Mouse (Mus musculus) hindbrain, postnatal 0 days (tissue): ENCODE measurements around the gene Elmsan1. TPM values are rescaled to one million over a fixed set of nuclear protein-coding genes. Genes with fewer than 3 reads are reported as not detected.

ENCODE experiments used
- ATAC-seq: fragments of 200-750 bp; cut with Nextera tagmentation; 2 replicates; pipeline ENCODE4 v1.8.0; 2017; ENCODE audit warnings: mild to moderate bottlenecking, moderate TSS enrichment, moderate library complexity
- DNase-seq: peaks from one replicate; pipeline ENCODE4 v3.0.0-alpha.2; 2015; ENCODE audit warnings: low spot score
- H3K27ac ChIP-seq: fragments of 300-500 bp; sonication (generic); 2 replicates; pipeline ENCODE4 v1.5.1; 2014; ENCODE audit warnings: mild to moderate bottlenecking
- H3K27me3 ChIP-seq: fragments of 300-500 bp; sonication (generic); 2 replicates; pipeline ENCODE4 v1.6.1; 2014; ENCODE audit warnings: low read length, mixed read lengths; ENCODE audit not compliant: insufficient read depth
- H3K36me3 ChIP-seq: fragments of 300-500 bp; sonication (generic); 2 replicates; pipeline ENCODE4 v1.6.1; 2014; ENCODE audit warnings: low read length, mixed read lengths; ENCODE audit not compliant: insufficient read depth
- H3K4me1 ChIP-seq: fragments of 300-500 bp; sonication (generic); 2 replicates; pipeline ENCODE4 v1.6.1; 2014; ENCODE audit warnings: antibody characterized with exemption, low read length, mixed read lengths; ENCODE audit not compliant: insufficient read depth
- H3K4me2 ChIP-seq: fragments of 300-500 bp; sonication (generic); 2 replicates; pipeline ENCODE4 v1.6.1; 2014; ENCODE audit warnings: low read depth, mild to moderate bottlenecking, low read length, moderate library complexity, mixed read lengths
- H3K4me3 ChIP-seq: fragments of 300-500 bp; sonication (generic); 2 replicates; pipeline ENCODE4 v1.5.1; 2014; ENCODE audit warnings: low read length
- H3K9ac ChIP-seq: fragments of 300-500 bp; sonication (generic); replicated peaks from 2 replicates; pipeline ENCODE4 v1.6.1; 2014; ENCODE audit warnings: mild to moderate bottlenecking, low read length, moderate library complexity, mixed read lengths
- H3K9me3 ChIP-seq: fragments of 300-500 bp; sonication (generic); 2 replicates; pipeline ENCODE4 v1.6.1; 2016; ENCODE audit warnings: low read length, mixed read lengths
- CTCF ChIP-seq: IDR thresholded peaks from 2 replicates; pipeline ENCODE4 v1.5.1; 2016; ENCODE audit warnings: antibody characterized with exemption, control low read depth, low read depth
- WGBS: fragments of 180-500 bp; shearing (Covaris S2); extraction: QIAGEN DNeasy Blood & Tissue Kit; methylation state at CpG from one replicate; pipeline ENCODE4 v1.1.7; 2014; 5-methylcytosine and 5-hydroxymethylcytosine counted together
- polyA plus RNA-seq: library from polyadenylated mRNA; unstranded; fragments of >200 nt; fragmentation: Nextera tagmentation; extraction: Ambion mirVana; gene quantifications from 2 replicates; pipeline ENCODE4 v1.2.1, GENCODE M21; 2015
- total RNA-seq: library from RNA; depleted of rRNA; stranded (reverse); fragments of >200 nt; gene quantifications from 2 replicates; pipeline ENCODE4 v1.2.3, GENCODE M21; 2014

Elmsan1 gene
- total and polyA plus RNA-seq, 2 experiments from 2014 or later, result 3.0 to 9.3 TPM

DNA sequence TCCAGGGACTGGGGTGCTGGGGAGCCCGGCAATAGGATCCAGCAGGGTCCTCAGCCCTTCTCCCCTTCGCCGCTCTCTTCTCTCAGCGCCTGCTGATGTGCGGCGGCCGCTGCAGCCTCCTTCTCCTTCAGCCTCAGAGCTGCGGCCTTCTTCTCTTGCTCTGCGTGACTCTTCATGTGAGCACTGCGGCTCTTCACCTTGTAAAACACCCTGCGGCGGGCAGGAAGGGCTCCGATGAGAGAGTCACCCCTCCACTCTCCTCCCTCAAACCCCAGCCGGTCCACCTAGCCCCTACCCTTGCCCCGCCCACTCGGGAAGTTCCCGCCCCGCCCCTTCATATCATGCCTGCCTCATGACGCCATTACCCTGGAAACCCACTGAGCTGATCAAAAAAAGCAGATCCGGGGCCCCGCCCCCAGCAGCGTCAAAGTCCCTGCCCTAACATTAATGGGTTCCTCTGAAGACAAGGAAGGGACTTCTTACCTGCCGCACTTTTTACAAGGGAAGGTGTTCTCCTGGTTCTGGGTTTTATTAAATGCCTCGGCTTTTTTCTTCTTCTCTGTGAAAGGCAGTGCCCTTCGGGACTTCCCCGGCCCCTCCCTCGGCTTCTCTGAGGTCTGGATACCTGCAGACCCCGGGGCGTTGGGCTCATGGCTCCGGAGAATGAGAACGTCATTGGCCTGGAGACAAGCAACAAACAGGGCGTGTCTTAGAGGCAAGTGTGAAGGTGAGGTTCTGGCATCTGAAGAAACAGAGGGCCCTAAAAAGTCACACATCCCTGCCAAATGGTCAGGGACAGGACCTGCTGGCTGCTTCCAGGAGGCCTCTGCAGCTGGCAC is 66.1 kb downstream of the Elmsan1 start:
- TF ChIP-seq CTCF, result no peak
- 79% methylated on average over 32 of the region's 32 CpGs for WGBS
- Histone ChIP-seq H3K4me3 (no peak overlapping the region), H3K36me3 (no peaks in the 10 kb centered on the region; the same call in 1 of the 2 replicates), H3K4me1 (no peaks in the 10 kb centered on the region), H3K4me2 (no peak overlapping the region), H3K27ac (no peak overlapping the region), H3K27me3 (no peaks in the 10 kb centered on the region), H3K9me3 (no peaks in the 10 kb centered on the region), H3K9ac (no peak overlapping the region)
- ATAC-seq (no peak), DNase-seq (no peak)

DNA sequence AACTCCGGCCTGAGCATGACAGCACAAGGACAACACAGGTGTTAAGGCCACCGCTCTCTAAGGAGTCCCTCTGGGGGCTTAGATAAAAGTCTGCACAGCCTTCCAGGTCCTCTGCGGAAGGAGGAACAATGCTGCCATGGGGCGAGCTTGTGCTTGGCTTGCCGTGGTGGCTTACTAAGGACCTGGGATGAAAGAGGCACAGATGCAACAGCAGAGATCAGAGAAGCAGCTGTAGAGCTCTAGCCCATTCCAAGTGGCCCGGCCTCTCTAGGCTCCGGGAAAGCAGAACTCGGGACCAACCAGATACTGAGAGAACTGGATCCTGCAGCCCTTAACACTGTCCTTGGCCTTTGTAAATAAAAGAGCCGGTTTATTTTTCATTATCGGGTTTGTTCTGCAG is 66.8 kb downstream of the Elmsan1 start:
- no peak for ATAC-seq
- H3K4me3 ChIP-seq, result no peak overlapping the region
- no peaks in the 10 kb centered on the region; the same call in 1 of the 2 replicates for H3K36me3 ChIP-seq
- no peak overlapping the region for H3K9ac ChIP-seq
- 86% methylated on average over 10 of the region's 10 CpGs for WGBS
- no peaks in the 10 kb centered on the region for H3K9me3 ChIP-seq
- H3K27me3 ChIP-seq, result no peaks in the 10 kb centered on the region
- no peak overlapping the region for H3K27ac ChIP-seq
- no peak for TF ChIP-seq CTCF
- H3K4me2 ChIP-seq, result no peak overlapping the region
- DNase-seq, result no peak
- H3K4me1 ChIP-seq, result no peaks in the 10 kb centered on the region

DNA sequence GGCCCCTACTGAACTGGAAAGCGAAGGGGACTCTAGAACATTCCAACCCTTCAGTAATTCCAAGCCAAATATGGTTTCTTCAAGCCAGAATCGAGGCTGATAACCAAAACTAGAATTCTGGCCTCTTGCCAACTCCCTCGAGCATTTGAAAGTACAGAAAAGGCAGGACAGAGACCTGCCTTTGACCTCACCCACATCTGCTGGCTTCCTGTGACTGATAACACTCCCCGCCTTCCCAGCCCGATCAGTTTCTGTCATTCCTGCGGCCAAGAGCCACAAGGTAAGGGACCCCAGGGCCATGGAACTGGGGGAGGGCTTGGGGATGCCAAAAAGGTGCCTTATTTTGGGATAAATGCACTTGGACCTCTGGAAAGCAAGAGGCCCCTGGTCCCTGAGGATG is 67.7 kb downstream of the Elmsan1 start:
- Histone ChIP-seq H3K9me3 (no peaks in the 10 kb centered on the region), H3K36me3 (no peaks in the 10 kb centered on the region; the same call in 1 of the 2 replicates), H3K4me1 (no peaks in the 10 kb centered on the region), H3K4me2 (no peak overlapping the region), H3K9ac (no peak overlapping the region), H3K27ac (no peak overlapping the region), H3K27me3 (no peaks in the 10 kb centered on the region), H3K4me3 (no peak overlapping the region)
- 55% methylated on average over 6 of the region's 6 CpGs for WGBS
- no peak for TF ChIP-seq CTCF
- DNase-seq (no peak), ATAC-seq (no peak)

DNA sequence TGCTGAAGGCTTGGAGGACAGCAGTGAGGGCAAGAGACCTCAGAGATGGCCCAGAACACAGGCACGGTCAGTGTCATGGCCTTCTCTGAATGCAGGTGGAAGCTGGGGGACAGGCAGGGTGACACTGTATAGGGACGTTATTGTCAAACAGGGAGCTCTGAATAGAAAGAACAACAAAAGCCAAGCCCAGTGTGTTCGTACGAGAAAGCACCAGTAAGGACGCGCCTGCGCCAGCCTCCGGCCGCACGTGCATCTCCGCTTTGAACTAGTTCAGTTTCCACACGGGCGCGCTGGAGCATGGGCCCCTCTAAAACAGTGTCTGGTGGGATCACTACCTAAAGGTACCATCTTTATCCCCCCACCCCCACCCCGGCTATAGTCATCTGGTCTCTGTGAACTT is 68.7 kb downstream of the Elmsan1 start:
- H3K4me2 ChIP-seq, result no peak overlapping the region
- no peaks in the 10 kb centered on the region for H3K36me3 ChIP-seq
- H3K9me3 ChIP-seq, result no peaks in the 10 kb centered on the region
- ATAC-seq, result no peak
- H3K4me3 ChIP-seq, result no peak overlapping the region
- 39% methylated on average over 15 of the region's 15 CpGs for WGBS
- TF ChIP-seq CTCF, result no peak
- H3K27ac ChIP-seq, result no peak overlapping the region
- H3K4me1 ChIP-seq, result no peaks in the 10 kb centered on the region
- no peaks in the 10 kb centered on the region for H3K27me3 ChIP-seq
- H3K9ac ChIP-seq, result no peak overlapping the region
- peak; percentile 21 for DNase-seq

DNA sequence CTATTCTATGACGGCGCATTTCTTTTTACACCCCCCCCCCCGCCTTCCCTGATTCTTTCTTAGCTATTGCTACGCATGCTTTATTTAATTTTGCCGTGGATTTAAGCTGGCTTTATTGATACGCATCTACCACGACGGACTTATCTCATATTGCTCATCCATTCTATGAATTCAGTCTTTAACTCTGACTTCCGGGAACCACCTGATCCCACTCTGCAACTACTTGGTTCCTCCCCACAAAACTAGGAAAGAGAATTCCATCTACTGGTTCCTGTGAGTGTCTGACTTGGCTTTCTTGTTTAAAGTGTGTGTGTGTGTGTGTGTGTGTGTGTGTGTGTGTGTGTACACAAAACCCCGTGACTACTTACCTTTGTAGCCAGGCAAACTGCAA is 70.1 kb downstream of the Elmsan1 start:
- TF ChIP-seq CTCF, result no peak
- Histone ChIP-seq H3K9me3 (no peaks in the 10 kb centered on the region), H3K9ac (peak overlapping the region; percentile 67), H3K27me3 (no peaks in the 10 kb centered on the region), H3K4me3 (peak overlapping the region; percentile 72), H3K4me1 (no peaks in the 10 kb centered on the region), H3K36me3 (no peaks in the 10 kb centered on the region; the same call in 1 of the 2 replicates), H3K27ac (peak overlapping the region; percentile 77), H3K4me2 (peak overlapping the region; percentile 94)
- no peak for DNase-seq
- WGBS, result 2% methylated on average over 10 of the region's 10 CpGs
- ATAC-seq, result peak; percentile 48

DNA sequence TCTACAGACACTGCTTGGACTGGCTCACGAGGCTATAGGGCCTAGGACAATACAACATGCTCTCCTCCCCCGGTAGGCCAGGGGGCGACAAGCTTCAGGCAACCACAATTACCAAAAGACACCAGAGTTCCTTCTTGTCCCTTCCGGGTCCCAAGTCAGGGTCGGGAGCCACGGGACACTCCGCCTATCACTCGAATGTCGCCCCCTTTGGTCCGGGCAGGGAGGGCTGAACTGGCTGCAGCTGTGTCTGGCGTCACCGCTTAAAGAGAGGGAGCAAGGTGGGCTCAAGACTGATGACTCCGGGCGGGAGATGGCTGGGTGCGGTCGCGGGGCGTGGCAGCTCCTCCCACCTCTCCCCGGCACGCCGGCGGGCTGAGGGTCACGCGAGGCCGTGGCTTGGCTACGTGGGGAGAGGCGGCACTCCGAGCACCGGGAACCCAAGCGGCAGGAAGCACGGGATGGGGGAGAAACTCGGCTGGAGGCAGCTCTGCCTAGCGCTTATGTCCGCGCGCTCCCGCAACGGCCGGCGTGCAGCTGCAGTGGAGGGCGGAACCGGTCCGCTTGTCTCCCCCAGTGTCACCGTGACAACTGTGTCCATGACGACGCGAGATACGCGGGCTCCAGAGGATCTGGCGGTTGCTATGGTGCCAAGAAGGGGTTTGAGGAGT is 70.6 kb downstream of the Elmsan1 start, which contains the start of gene Pnma1:
Pnma1 (minus strand) TSS at position 536 of the 668 bp plus-strand sequence.
- peak within 1 kb of the TSS; percentile 72 for H3K4me3 ChIP-seq
- ATAC-seq (peak; percentile 91), DNase-seq (peak; percentile 94)
- no peaks in the 10 kb centered on the region; the same call in 1 of the 2 replicates for H3K36me3 ChIP-seq
- no peaks in the 10 kb centered on the region for H3K4me1 ChIP-seq
- TF ChIP-seq CTCF, result peak; percentile 83
- H3K9me3 ChIP-seq, result no peaks in the 10 kb centered on the region
- peak within 1 kb of the TSS; percentile 94 for H3K4me2 ChIP-seq
- H3K27me3 ChIP-seq, result no peaks in the 10 kb centered on the region
- H3K9ac ChIP-seq, result peak within 1 kb of the TSS; percentile 67
- H3K27ac ChIP-seq, result peak within 1 kb of the TSS; percentile 77
- under 1% methylated on average over 49 of the region's 50 CpGs for WGBS
